Mouse (Mus musculus) lung, postnatal 25 days (tissue): Measurements from ENCODE around the gene Timm13.

Source experiments
- DNase-seq: peaks from one replicate; pipeline ENCODE4 v3.0.0; 2022; ENCODE audit warnings: low spot score

Timm13 gene

DNA sequence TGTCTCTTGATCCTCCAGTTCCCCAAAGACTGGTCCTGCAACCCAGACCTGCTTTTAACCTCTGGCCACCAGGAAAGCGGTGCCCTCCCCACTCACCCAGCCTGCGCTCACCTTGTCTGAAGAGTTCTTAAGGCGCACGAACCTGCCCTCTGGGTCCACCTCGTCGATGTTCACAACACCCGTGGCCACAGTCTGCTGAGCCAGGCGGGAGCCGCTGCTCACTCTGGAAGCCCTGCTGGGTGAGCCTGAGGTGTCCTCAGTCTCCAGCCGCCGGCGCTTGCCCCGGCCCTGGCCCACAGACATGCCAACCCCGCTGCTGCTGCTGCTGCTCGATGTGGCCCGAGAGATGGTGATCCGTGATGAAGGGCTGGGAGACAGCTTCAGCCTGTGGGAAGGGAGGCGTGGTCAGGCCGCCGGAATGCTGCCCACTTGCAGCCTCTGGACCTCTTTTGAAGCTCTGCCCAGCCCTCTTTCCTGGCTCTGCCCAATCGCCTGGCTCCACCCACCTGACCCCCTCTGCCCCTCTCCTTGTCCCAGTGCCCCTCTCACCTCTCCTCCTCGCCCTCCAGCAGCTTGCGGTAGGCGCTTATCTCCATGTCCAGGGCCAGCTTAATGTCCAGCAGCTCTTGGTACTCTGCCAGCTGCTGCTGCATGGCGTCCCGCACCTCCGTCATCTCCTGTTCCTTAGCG is 3.4 kb upstream of the Timm13 start:
- DNase-seq = no peak

- no peak for DNase-seq
These were observed 2.5 kb upstream of the Timm13 start for GRCm38 (mm10) chr10:80903282-80903681.

- DNase-seq = no peak
These were observed 1.6 kb upstream of the Timm13 start for GRCm38 (mm10) chr10:80902273-80902940.

DNA sequence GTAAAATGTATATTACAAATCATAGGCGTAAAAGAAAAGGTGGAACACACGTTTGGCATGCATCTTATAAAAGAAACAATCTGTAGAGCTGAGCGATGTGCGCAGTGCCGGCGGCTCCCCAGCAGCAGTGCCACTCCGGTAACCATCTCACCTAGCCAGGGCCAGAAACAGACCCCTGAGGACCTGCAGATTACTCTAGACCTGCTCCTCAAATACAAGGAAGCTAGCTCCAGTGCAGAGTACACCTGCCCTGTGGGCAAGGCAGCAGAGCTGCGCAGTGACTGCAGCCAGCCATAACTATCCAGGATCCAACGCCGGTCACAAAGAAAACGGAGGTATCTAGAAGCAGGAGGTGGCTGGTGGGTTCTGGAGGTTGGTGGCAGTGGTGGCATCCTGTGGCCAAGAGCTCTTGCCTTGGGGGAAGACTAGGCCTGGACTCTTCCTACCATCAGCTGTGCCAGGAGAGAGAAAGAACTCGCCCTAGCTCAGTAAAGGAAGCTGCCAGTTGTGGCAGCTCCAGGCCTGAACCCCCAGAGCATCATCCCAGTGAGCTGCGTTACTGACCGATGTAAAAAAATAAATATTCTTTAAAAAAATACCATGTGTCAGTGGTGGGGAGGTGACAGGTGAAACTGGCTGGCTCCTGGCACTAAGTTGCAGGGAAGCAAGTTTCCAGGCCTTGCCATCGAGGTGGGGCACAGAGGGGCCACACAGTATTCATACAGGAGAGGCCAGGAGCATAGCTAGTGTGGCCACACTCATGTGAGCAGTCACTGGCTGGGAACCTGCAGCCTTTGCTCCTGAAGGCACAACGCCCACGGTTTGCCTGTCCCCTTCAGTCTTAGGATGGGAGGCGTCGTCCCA is 872 bp upstream of the Timm13 start:
- no peak for DNase-seq

GRCm38 (mm10) chr10:80899591-80900317 is 1.0 kb downstream of the Timm13 start:
- DNase-seq = no peak

- DNase-seq = no peak
These were observed 1.7 kb downstream of the Timm13 start for GRCm38 (mm10) chr10:80899074-80899473.

DNA sequence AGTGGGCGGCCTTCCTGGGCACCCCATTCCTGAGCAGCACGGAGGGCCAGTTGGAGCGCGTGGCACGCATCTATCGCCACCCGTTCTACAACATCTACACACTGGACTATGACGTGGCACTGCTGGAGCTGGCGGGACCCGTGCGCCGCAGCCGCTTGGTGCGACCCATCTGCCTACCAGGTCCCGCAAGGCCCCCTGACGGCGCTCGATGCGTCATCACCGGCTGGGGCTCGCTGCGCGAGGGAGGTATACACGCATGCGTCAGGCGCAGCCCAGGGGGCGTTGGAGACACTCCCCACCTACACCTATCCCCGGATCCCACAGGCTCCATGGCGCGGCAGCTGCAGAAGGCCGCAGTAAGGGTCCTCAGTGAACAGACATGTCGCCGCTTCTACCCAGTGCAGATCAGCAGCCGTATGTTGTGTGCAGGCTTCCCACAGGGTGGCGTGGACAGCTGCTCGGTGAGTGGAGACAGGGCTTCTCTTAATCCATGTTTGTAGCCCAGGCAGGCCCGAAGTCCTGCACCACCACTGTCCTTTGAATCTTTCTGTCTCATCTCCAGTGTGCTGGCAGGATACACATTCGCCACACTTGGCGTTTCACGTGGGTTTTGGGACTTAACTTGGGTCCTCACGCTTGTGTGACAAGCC is 2.8 kb downstream of the Timm13 start:
- no peak for DNase-seq

GRCm38 (mm10) chr10:80896581-80897485 is 3.9 kb downstream of the Timm13 start:
- DNase-seq = no peak

- DNase-seq = no peak
These were observed 5.1 kb downstream of the Timm13 start for GRCm38 (mm10) chr10:80895697-80896096.

GRCm38 (mm10) chr10:80895100-80895499 is 5.7 kb downstream of the Timm13 start:
- DNase-seq = no peak

DNA sequence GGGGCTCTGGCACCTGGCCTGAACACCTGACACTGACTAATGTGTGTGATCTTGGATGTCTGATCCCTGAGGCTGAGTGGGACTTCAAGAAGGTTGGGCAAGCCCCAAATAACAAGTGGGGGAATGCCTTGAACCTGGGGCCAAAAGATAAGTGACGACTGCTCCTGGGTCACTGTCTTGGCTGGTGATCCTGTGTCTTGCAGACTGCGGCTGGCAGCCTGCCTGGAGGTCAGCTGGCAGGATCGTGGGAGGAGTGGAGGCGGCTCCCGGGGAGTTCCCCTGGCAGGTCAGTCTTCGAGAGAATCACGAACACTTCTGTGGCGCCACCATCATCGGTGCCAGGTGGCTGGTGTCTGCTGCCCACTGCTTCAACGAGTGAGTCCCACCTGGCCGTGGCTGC is 13.6 kb downstream of the Timm13 start:
- DNase-seq = peak; percentile 33

DNA sequence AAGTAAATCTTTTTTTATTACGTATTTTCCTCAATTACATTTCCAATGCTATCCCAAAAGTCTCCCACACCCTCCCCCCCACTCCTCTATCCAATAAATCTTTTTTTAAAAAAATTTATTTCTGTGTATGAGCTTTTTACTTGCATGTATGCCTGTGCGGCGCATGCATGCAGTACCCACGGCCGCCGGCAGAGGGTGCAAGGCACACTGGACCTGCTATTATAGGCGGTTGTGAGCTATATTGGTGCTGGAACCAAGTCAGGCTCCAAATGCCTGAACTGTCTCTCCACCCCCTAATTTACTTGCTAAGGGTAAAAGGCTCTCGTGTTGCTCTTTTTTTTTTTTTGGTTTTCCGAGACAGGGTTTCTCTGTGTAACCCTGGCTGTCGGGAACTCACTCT is 19.5 kb downstream of the Timm13 start:
- DNase-seq = peak; percentile 69

- DNase-seq = no peak
These were observed 19.9 kb downstream of the Timm13 start for GRCm38 (mm10) chr10:80880901-80881300.

GRCm38 (mm10) chr10:80880131-80880641 is 20.6 kb downstream of the Timm13 start:
- DNase-seq = peak; percentile 70

GRCm38 (mm10) chr10:80876594-80876993 is 24.2 kb downstream of the Timm13 start:
- DNase-seq = no peak

DNA sequence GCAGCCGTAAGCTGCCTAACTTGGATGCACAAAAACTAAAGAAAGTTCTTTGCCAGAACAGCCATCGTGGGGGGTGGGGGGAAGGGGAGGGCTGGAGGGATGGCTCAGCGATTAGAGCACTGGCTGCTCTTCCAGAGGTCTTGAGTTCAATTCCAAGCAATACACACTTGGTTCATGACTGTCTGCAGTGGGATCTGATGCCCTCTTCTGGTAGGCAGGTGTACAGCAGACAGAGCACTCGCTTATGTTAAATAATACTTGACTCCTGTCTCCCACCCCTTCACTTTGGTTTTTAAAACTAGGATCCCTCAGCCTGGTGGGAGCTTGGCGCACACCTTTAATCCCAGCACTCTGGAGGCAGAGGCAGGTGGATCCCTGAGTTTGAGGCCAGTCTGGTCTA is 24.7 kb downstream of the Timm13 start:
- DNase-seq = peak; percentile 56

DNA sequence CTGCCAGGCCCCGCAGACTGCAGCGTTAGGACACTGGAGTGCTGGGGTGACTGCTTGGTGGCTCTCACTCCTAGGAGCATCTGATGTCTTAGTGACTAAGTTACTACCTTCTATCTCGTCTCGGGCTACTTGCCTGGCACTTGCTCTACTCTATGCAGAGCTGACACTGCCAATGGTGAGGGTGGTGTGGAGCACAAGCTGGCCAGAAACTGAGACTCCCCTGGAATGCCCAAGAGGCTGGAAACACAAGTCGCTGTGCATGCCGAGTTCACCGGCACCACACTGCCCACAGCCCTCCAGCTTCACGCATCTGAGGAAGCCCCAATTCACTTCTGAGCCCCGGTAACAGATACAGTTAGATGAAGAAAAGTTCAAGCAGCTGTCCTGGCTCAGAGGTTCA is 26.7 kb downstream of the Timm13 start:
- no peak for DNase-seq

GRCm38 (mm10) chr10:80871581-80871980 is 29.2 kb downstream of the Timm13 start, which contains the start of gene Tmprss9:
Gene Tmprss9, plus strand, starts transcription at chr10:80871848.
- DNase-seq = no peak

GRCm38 (mm10) chr10:80870993-80871392 is 29.8 kb downstream of the Timm13 start:
- no peak for DNase-seq

DNA sequence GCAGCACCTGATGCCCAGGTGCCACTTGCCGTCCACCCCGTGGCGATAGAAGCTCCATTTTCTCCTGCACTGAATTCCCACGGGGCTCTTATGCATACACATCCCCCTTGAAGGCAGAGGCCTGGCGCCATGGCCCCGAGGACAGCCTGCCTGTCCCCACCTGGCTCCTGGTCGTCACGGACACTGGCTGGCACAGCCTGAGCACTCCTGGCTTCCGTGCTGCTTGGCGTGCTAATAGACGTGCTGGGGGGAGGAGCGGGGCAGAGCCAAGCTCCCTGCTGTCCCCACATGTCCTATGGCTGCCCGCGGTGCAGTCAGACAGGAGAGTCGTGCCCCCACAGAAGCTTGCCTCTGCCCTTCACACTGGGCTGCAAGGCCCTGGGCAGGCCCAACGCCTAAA is 36.3 kb downstream of the Timm13 start:
- no peak for DNase-seq
